In genomic region chr16:96221491-96221890, GRCm38 (mm10) we compare ENCODE assay signal across 12 mouse cellular contexts. TPM values are rescaled to one million over a fixed set of nuclear protein-coding genes. Genes with fewer than 3 reads are reported as not detected.
DNase-seq lines count a peak whose midpoint lies in the region; ATAC-seq and TF ChIP-seq lines count a peak whose summit lies in the region.
"Had no signal": no experiment of that assay in that cellular context is flagged by ENCODE, and none has a peak within 500 bp of the region (broad histone marks: within the 10 kb centered on the region; RNA-seq: fewer than 3 reads in every experiment).

No protein-coding gene starts in this region.

- no peak for DNase-seq in liver, postnatal 0 days
- DNase-seq in gastrocnemius, adult 18-20 months (ENCODE audit: low spot score) = peak; percentile 91
- DNase-seq in stomach, postnatal 0 days (ENCODE audit: low spot score) = no peak
- DNase-seq in layer of hippocampus, adult 9-10 months (ENCODE audit: low spot score) = no peak
- no peak for DNase-seq in urinary bladder, adult 2 months (ENCODE audit: low spot score)
- no peak for DNase-seq in kidney, adult 18-20 months
- DNase-seq: liver had no signal

- no peak overlapping the region for H3K4me2 ChIP-seq in liver, postnatal 0 days (ENCODE audit: low read depth, low read length)
- H3K4me2 ChIP-seq in liver, embryonic 12.5 days = no peak overlapping the region
- H3K4me2 ChIP-seq in heart, embryonic 15.5 days = no peak overlapping the region
- H3K4me2 ChIP-seq in stomach, postnatal 0 days (replicated peaks; ENCODE audit: low read depth) = no peak overlapping the region
- H3K4me2 ChIP-seq: embryonic facial prominence, embryonic 15.5 days had no signal

- H3K27me3 ChIP-seq in liver, postnatal 0 days (ENCODE audit: insufficient read depth, low read length) = no peaks in the 10 kb centered on the region
- H3K27me3 ChIP-seq in liver, embryonic 12.5 days (replicated peaks) = no peaks in the 10 kb centered on the region
- H3K27me3 ChIP-seq in heart, embryonic 15.5 days = no peaks in the 10 kb centered on the region
- H3K27me3 ChIP-seq in stomach, postnatal 0 days (ENCODE audit: control insufficient read depth, insufficient read depth, low read length) = no peaks in the 10 kb centered on the region
- H3K27me3 ChIP-seq: embryonic facial prominence, embryonic 15.5 days had no signal

- H3K4me1 ChIP-seq in liver, postnatal 0 days (ENCODE audit: insufficient read depth) = no peaks in the 10 kb centered on the region
- no peaks in the 10 kb centered on the region for H3K4me1 ChIP-seq in liver, embryonic 12.5 days
- H3K4me1 ChIP-seq in heart, embryonic 15.5 days (replicated peaks) = peaks cover 31% of the 10 kb centered on the region
- no peaks in the 10 kb centered on the region for H3K4me1 ChIP-seq in stomach, postnatal 0 days (replicated peaks; ENCODE audit: control insufficient read depth, insufficient read depth)
- H3K4me1 ChIP-seq: embryonic facial prominence, embryonic 15.5 days; megakaryocyte, embryonic 14.5 days had no signal

- no peak for TF ChIP-seq EP300 in liver, postnatal 0 days (IDR thresholded peaks at IDR 0.05; ENCODE audit: low read depth)
- TF ChIP-seq EP300 in stomach, postnatal 0 days (optimal IDR thresholded peaks at IDR 0.05) = no peak

- H3K36me3 ChIP-seq in liver, postnatal 0 days (replicated peaks; ENCODE audit: insufficient read depth, low read length) = no peaks in the 10 kb centered on the region
- H3K36me3 ChIP-seq in liver, embryonic 12.5 days = no peaks in the 10 kb centered on the region
- peaks cover 23% of the 10 kb centered on the region for H3K36me3 ChIP-seq in heart, embryonic 15.5 days
- H3K36me3 ChIP-seq in stomach, postnatal 0 days (ENCODE audit: control insufficient read depth, insufficient read depth, low read length) = no peaks in the 10 kb centered on the region
- H3K36me3 ChIP-seq: embryonic facial prominence, embryonic 15.5 days had no signal

- 56% methylated on average over 5 of the region's 5 CpGs for WGBS in liver, postnatal 0 days (ENCODE audit: insufficient replicate concordance)
- 66% methylated on average over 5 of the region's 5 CpGs for whole genome bisulfite sequencing in liver, embryonic 12.5 days (ENCODE audit: insufficient replicate concordance)
- WGBS in heart, embryonic 15.5 days = 33% methylated on average over 5 of the region's 5 CpGs
- WGBS in stomach, postnatal 0 days = 60% methylated on average over 5 of the region's 5 CpGs

- H3K27ac ChIP-seq in liver, postnatal 0 days (ENCODE audit: low read depth) = no peak overlapping the region
- no peak overlapping the region for H3K27ac ChIP-seq in liver, embryonic 12.5 days
- H3K27ac ChIP-seq in heart, embryonic 15.5 days = peak overlapping the region; percentile 68
- no peak overlapping the region for H3K27ac ChIP-seq in stomach, postnatal 0 days (replicated peaks)
- H3K27ac ChIP-seq: embryonic facial prominence, embryonic 15.5 days had no signal

- no peaks in the 10 kb centered on the region for H3K9me3 ChIP-seq in liver, postnatal 0 days (ENCODE audit: low read length)
- H3K9me3 ChIP-seq in liver, embryonic 12.5 days (replicated peaks) = no peaks in the 10 kb centered on the region
- H3K9me3 ChIP-seq in heart, embryonic 15.5 days (replicated peaks) = no peaks in the 10 kb centered on the region
- no peaks in the 10 kb centered on the region for H3K9me3 ChIP-seq in stomach, postnatal 0 days (ENCODE audit: control insufficient read depth, low read length)
- H3K9me3 ChIP-seq: embryonic facial prominence, embryonic 15.5 days; megakaryocyte, embryonic 14.5 days had no signal

- no peak overlapping the region for H3K4me3 ChIP-seq in liver, postnatal 0 days (ENCODE audit: low read depth, low read length)
- H3K4me3 ChIP-seq in liver, embryonic 12.5 days = no peak overlapping the region
- H3K4me3 ChIP-seq in heart, embryonic 15.5 days = no peak overlapping the region
- no peak overlapping the region for H3K4me3 ChIP-seq in stomach, postnatal 0 days (ENCODE audit: low read depth, low read length)
- H3K4me3 ChIP-seq: embryonic facial prominence, embryonic 15.5 days; megakaryocyte, embryonic 14.5 days had no signal

- TF ChIP-seq CTCF in liver, postnatal 0 days (IDR thresholded peaks at IDR 0.05; ENCODE audit: low read depth) = 0 out of 2 replicates have a peak, but pooled peaks have one; percentile 3
- peak; percentile 16; the same call in 1 of the 2 replicates for TF ChIP-seq CTCF in stomach, postnatal 0 days (IDR thresholded peaks at IDR 0.05; ENCODE audit: low read depth)

- no peak overlapping the region for H3K9ac ChIP-seq in liver, postnatal 0 days (replicated peaks)
- no peak overlapping the region for H3K9ac ChIP-seq in liver, embryonic 12.5 days
- H3K9ac ChIP-seq in heart, embryonic 15.5 days = no peak overlapping the region
- H3K9ac ChIP-seq in stomach, postnatal 0 days (ENCODE audit: low read length) = no peak overlapping the region
- H3K9ac ChIP-seq: embryonic facial prominence, embryonic 15.5 days had no signal

- no peak for ATAC-seq in liver, postnatal 0 days
- no peak for ATAC-seq in liver, embryonic 12.5 days
- ATAC-seq in heart, embryonic 15.5 days (replicated peaks; ENCODE audit: insufficient number of reproducible peaks, insufficient read depth, low FRiP score, low read depth) = peak; percentile 65
- no peak for ATAC-seq in stomach, postnatal 0 days (ENCODE audit: low FRiP score, low TSS enrichment)
- ATAC-seq: inflammation-experienced regulatory T-cells, adult 6 months had no signal

RNA-seq across cellular contexts. Expression of gene B3galt5, which starts 14.1 kb away (rescaled TPM):
- polyA plus RNA-seq in liver, postnatal 0 days (2015; fragmentation: Nextera tagmentation; extraction: Ambion mirVana) = 0.02 TPM in 1 of 2 replicates, not detected in the other
- polyA plus RNA-seq in liver, embryonic 12.5 days (2016; fragmentation: Nextera tagmentation; extraction: Ambion mirVana) = 0.08 and 0.53 TPM in 2 replicates
- total RNA-seq in gastrocnemius, adult 18-20 months (2021) = not detected
- 0.16 and 1.6 TPM in 2 replicates for polyA plus RNA-seq in heart, embryonic 15.5 days (2015; fragmentation: Nextera tagmentation; extraction: Ambion mirVana)
- 8.7 and 10.6 TPM in 2 replicates for polyA plus RNA-seq in stomach, postnatal 0 days (2015; fragmentation: Nextera tagmentation; extraction: Ambion mirVana)
- 0.17 and 0.21 TPM in 2 replicates for polyA plus RNA-seq in urinary bladder, adult 2 months (2012; rRNA removed)

RNA-seq across cellular contexts. Expression of gene Sh3bgr, which starts 21.2 kb away (rescaled TPM):
- polyA plus RNA-seq in liver, postnatal 0 days (2015; fragmentation: Nextera tagmentation; extraction: Ambion mirVana) = 1.9 TPM in 1 of 2 replicates, not detected in the other
- 1.1 and 1.7 TPM in 2 replicates for polyA plus RNA-seq in liver, embryonic 12.5 days (2016; fragmentation: Nextera tagmentation; extraction: Ambion mirVana)
- 1,000 to 10,000 TPM in 1 of 2 experiments, 100 to 1,000 TPM in 1; 908 to 1,105 TPM for total RNA-seq in gastrocnemius, adult 18-20 months (2021)
- 413 and 595 TPM in 2 replicates for polyA plus RNA-seq in heart, embryonic 15.5 days (2015; fragmentation: Nextera tagmentation; extraction: Ambion mirVana)
- 32.1 and 35.6 TPM in 2 replicates for polyA plus RNA-seq in stomach, postnatal 0 days (2015; fragmentation: Nextera tagmentation; extraction: Ambion mirVana)
- 199 and 332 TPM in 2 replicates for polyA plus RNA-seq in urinary bladder, adult 2 months (2012; rRNA removed)
- polyA plus RNA-seq: inflammation-experienced regulatory T-cells, adult 6 months had no signal

RNA-seq across cellular contexts. Expression of gene Lca5l, which starts 29.4 kb away (rescaled TPM):
- polyA plus RNA-seq in liver, postnatal 0 days (2015; fragmentation: Nextera tagmentation; extraction: Ambion mirVana) = 0.06 and 0.07 TPM in 2 replicates
- polyA plus RNA-seq in liver, embryonic 12.5 days (2016; fragmentation: Nextera tagmentation; extraction: Ambion mirVana) = 0.17 and 0.20 TPM in 2 replicates
- under 1 TPM; 0.55 to 0.73 TPM for total RNA-seq in gastrocnemius, adult 18-20 months (2021)
- polyA plus RNA-seq in heart, embryonic 15.5 days (2015; fragmentation: Nextera tagmentation; extraction: Ambion mirVana) = 1.2 and 1.5 TPM in 2 replicates
- 1.1 and 1.4 TPM in 2 replicates for polyA plus RNA-seq in stomach, postnatal 0 days (2015; fragmentation: Nextera tagmentation; extraction: Ambion mirVana)
- polyA plus RNA-seq in urinary bladder, adult 2 months (2012; rRNA removed) = 1.1 and 2.0 TPM in 2 replicates
- polyA plus RNA-seq: inflammation-experienced regulatory T-cells, adult 6 months had no signal

Comparison
In these comparisons a context has a peak if more than half of its experiments do, and no peak if none do; other contexts are left out.
1. RNA of gene Sh3bgr, which starts 21.2 kb away (polyA plus RNA-seq): 413 to 595 TPM in heart, embryonic 15.5 days, 199 to 332 TPM in urinary bladder, adult 2 months and 32.1 to 35.6 TPM in stomach, postnatal 0 days; 1.1 to 1.7 TPM in liver, embryonic 12.5 days and 1.9 TPM in liver, postnatal 0 days; every median in the first group is over 10 times any median in the second.